Mouse (Mus musculus): ENCODE data around the gene Aebp2. TPM values are rescaled to one million over a fixed set of nuclear protein-coding genes. Genes with fewer than 3 reads are reported as not detected.
A peak's percentile ranks its signal among the peaks of the same experiment; 100 is the strongest.

The Aebp2 gene
- polyA plus RNA-seq, 1 experiment from 2014 or later = 29.6 TPM

DNA sequence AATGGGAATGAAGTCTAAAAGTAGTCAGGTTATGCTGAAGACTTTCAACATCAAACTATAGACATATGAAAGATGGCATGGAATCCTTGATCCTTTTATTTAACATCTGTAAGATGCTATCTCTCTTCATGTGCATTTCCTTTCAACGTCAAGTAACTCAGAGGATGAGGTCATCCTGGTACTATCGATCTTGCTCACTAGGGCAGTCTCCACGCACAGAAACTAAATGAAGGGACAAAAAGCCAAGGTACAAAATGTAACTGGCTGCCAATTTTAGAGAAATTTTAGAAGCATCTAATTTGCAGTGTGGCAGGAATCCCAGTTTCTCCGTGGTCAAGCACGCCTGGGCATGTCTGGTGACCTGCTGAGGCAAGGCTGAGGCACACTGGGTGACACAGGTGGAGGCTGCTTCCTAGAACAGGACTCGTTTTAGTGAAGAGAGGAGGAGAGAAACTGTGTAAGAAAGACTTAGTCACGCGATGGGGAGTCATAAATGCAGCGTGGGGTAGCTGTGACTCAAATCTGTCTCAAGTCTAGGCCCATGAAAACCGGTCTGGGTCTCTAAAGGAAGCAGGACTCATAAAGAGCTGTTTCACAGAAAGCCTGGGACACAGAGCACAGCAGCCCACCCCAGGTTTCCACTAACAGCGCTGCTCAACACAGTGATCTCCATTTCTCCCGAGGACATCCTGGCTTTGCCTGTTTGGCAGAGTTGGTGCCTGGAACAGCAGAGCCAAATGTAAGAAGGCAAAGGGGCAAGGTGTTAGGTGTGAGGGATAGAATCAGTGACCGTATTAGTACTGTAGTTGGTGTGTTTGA is 1.7 kb upstream of the Aebp2 start:
- H3K4me3 ChIP-seq (ENCODE audit: inconsistent target) = no peak overlapping the region
- H3K79me2 ChIP-seq (ENCODE audit: inconsistent target) = peaks cover 16% of the 10 kb centered on the region
- 77% methylated on average over 13 of the region's 13 CpGs for WGBS (ENCODE audit: missing documents)
- H3K27ac ChIP-seq = no peak overlapping the region; the same call in 1 of the 2 replicates
- H3K36me3 ChIP-seq (ENCODE audit: inconsistent target) = no peaks in the 10 kb centered on the region

DNA sequence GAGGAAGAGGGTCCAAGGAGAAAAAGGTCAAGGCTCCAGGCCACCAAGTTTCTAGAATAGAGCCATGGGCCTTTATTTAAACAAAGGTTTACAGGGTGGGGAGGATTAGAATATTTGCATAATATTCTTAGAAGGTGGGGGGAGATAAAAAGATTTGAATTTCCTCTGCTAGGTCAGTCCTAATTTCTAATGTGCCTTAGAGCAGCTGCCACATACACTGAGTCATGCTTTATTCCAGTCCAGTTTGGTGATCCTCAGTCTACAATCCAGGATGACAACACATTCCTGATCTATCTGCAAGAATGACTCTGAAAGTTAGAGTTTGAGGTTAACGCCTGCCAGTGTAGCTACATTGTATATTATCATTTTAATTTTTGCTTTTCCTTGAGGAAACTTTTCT is 841 bp upstream of the Aebp2 start:
- 100% methylated on average over 1 of the region's 1 CpGs for WGBS (ENCODE audit: missing documents)
- Histone ChIP-seq H3K36me3 (ENCODE audit: inconsistent target) (no peaks in the 10 kb centered on the region), H3K27ac (no peak overlapping the region), H3K79me2 (ENCODE audit: inconsistent target) (peaks cover 25% of the 10 kb centered on the region), H3K4me3 (ENCODE audit: inconsistent target) (no peak overlapping the region)

DNA sequence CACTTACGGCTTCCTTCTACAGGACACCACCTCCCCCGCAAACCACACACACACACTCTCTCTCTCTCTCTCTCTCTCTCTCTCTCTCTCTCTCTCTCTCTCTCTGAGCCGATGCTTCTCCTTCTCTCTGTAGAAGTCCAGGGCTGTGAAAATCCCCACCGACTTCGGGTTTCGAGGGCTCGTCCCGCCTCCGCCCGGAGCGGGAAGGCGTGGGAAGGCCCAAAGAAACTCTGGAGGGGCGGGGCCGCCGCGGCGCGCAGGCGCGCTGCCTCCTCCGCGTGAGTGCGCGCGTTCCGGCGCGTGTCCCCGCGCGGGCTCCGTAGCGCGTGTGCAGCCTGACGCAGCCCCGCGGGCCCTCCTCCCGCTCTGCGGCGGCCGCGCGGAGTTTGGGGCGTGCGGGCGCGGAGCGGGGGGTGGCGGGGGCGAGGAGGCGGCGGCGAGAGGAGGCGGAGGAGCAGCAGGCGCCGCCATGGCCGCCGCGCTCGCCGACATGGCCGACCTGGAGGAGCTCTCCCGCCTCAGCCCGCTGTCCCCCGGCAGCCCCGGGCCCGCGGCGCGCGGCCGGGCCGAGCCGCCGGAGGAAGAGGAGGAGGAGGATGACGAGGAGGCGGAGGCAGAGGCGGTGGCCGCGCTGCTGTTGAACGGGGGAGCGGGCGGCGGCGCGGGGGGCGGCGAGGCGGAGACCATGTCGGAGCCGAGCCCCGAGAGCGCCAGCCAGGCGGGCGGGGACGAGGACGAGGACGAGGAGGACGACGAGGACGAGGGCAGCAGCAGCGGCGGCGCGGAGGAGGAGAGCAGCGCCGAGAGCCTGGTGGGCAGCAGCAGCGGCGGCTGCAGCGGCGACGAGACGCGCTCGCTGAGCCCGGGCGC is 998 bp downstream of the Aebp2 start:
- peak overlapping the region; percentile 75 for H3K27ac ChIP-seq
- under 1% methylated on average over 70 of the region's 117 CpGs for WGBS (ENCODE audit: missing documents)
- peak overlapping the region; percentile 11 for H3K4me3 ChIP-seq (ENCODE audit: inconsistent target)
- H3K79me2 ChIP-seq (ENCODE audit: inconsistent target) = peaks cover 44% of the 10 kb centered on the region
- H3K36me3 ChIP-seq (ENCODE audit: inconsistent target) = no peaks in the 10 kb centered on the region

DNA sequence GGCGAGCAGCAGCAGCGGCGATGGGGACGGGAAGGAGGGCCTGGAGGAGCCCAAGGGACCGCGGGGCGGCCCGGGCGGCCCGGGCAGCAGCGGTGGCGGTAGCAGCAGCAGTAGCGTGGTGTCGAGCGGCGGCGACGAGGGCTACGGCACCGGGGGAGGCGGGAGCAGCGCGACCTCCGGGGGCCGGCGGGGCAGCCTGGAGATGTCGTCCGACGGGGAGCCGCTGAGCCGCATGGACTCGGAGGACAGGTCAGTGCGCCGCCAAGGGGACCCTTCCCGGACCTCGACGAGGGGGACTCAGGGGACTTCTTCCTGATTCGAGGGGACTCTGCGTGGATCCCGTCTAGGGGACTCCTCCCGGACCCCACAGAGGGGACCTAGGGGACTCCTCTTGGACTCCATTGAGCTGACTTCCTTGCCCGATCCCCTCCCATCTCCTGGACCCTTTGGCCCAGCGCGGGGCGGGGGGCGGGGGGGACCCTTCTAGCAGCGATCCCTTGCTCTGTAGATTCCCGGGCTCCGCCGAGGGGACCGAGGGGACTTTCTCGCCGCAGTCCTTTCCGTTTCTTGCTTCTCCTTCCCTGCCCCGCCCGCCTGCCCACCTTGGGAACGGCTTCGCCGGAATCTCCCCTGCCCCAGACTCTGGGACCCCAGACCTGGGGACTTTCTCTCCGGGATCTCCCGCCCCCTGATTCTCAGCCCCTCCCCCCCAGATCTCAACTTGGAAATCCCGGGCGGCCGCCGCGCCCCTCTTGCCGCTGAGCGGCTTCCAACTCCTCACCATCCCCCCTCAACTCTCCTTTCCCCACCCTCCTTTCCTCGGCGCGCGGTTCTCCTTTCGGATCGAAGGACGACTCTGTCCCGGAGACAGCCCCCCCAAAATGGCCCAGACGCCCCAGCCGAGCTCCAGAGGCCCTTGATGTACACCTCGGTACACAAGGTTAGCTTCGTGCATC is 1.9 kb downstream of the Aebp2 start:
- Histone ChIP-seq H3K27ac (peak overlapping the region; percentile 58), H3K79me2 (ENCODE audit: inconsistent target) (peaks cover 53% of the 10 kb centered on the region), H3K4me3 (ENCODE audit: inconsistent target) (peak overlapping the region; percentile 89), H3K36me3 (ENCODE audit: inconsistent target) (no peaks in the 10 kb centered on the region)
- WGBS (ENCODE audit: missing documents) = under 1% methylated on average over 79 of the region's 80 CpGs

DNA sequence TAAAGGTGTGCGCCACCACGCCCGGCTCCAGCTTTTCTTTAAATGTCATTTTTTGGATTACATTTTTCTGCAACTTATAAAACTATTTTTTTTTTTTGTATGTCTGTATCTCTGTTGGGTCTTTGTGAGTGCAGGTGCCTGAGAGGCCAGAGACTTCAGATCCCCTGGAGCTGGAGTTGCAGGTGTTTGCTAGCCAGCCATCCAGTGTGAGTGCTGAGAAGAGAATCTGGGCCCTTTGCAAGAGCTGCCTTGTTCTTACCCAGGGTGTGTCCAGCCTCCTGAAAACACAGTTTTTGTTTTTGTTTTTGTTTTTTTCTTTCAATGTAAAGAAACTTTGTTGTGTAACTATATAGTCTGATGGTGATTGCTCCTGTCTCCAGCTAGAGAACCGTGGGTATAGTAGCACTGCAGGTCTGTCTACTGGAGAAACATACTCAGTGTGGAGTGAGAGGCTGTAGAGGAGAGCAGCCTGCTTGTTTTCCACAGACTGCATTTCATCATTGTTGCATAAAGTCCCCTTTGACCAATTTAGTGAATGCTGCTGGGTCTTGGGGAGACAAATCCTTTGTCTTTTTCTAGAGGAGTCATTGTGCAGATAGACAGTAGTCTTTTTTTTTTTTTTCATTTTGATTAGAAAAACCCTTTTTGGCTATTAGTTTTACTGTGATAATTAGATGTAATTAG is 6.9 kb downstream of the Aebp2 start:
- WGBS (ENCODE audit: missing documents) = 60% methylated on average over 1 of the region's 4 CpGs
- no peak overlapping the region for H3K27ac ChIP-seq
- H3K4me3 ChIP-seq (ENCODE audit: inconsistent target) = no peak overlapping the region
- 0 out of 2 replicates have a peak, but pooled peaks cover 2% of the 10 kb centered on the region for H3K36me3 ChIP-seq (ENCODE audit: inconsistent target)
- peaks cover 100% of the 10 kb centered on the region for H3K79me2 ChIP-seq (ENCODE audit: inconsistent target)

DNA sequence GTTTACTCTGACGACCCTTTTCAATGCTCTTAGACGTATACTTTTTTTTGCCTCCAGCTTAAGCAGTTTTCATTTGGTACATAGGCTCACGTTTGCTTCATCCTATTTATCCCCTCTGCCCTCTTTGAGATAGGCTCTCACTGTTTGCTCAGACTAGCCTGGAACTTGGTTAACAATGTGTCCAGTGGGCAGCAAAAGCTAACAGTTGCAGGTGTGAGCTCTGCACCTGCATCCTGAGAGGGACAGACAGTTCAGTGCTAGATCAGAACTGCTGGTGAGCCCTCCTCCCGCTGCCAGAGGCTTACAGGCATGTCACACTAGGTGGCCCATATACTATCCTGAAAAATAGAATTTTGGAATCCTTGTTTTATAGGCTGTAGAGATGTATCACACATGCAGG is 7.8 kb downstream of the Aebp2 start:
- H3K36me3 ChIP-seq (ENCODE audit: inconsistent target) = 0 out of 2 replicates have a peak, but pooled peaks cover 6% of the 10 kb centered on the region
- WGBS (ENCODE audit: missing documents) = 89% methylated on average over 4 of the region's 4 CpGs
- H3K27ac ChIP-seq = no peak overlapping the region
- peaks cover 98% of the 10 kb centered on the region for H3K79me2 ChIP-seq (ENCODE audit: inconsistent target)
- no peak overlapping the region for H3K4me3 ChIP-seq (ENCODE audit: inconsistent target)

DNA sequence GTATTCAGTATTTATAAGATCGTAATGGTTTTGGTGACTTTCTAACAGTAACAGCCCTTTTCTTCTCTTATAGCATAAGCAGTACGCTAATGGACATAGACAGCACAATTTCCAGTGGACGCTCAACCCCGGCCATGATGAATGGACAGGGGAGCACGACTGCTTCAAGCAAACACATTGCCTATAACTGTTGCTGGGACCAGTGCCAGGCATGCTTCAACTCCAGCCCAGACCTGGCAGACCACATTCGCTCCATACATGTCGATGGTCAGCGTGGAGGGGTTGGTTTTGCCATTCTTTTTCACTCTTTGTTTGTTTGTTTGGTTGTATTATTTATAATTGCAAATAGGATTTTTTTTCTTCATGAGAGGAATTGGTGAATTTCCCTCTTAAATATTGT is 11.2 kb downstream of the Aebp2 start:
- no peak overlapping the region for H3K4me3 ChIP-seq (ENCODE audit: inconsistent target)
- whole genome bisulfite sequencing (ENCODE audit: missing documents) = 95% methylated on average over 8 of the region's 8 CpGs
- H3K36me3 ChIP-seq (ENCODE audit: inconsistent target) = peaks cover 22% of the 10 kb centered on the region
- no peak overlapping the region for H3K27ac ChIP-seq
- peaks cover 72% of the 10 kb centered on the region for H3K79me2 ChIP-seq (ENCODE audit: inconsistent target)

DNA sequence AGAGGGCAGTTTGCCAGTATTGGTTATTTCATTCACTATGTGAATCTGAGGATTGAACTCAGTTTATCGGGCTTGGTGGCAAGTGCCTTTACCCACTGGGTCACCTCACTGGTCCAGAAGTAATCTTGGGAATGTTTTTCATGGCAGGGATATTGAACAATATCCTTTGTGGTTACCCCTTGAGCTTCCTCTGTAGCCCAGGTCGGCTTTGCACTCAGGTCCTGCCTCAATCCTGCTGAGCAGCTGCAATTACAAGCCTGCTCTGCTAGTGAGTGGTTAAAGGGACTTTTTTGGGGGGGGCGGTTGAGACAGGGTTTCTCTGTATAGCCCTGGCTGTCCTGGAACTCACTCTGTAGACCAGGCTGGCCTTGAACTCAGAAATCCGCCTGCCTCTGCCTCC is 13.8 kb downstream of the Aebp2 start:
- Histone ChIP-seq H3K79me2 (ENCODE audit: inconsistent target) (peaks cover 53% of the 10 kb centered on the region), H3K27ac (no peak overlapping the region), H3K36me3 (ENCODE audit: inconsistent target) (peaks cover 38% of the 10 kb centered on the region), H3K4me3 (ENCODE audit: inconsistent target) (no peak overlapping the region)
- 60% methylated on average over 4 of the region's 4 CpGs for WGBS (ENCODE audit: missing documents)

DNA sequence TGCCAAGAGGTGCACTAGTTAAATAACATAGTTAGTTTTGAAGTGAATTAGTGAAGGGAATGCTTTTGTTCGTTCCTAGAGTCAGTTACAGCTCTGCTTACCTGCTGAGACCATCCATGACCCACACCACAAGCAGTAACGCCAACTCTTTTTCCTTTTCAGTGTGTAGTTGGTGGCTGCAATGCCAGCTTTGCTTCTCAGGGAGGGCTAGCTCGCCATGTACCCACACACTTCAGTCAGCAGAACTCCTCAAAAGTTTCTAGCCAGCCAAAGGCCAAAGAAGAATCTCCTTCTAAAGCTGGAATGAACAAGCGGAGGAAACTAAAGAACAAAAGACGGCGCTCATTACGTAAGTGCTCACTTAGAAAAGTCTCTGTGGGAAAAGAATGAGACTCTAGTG is 19.5 kb downstream of the Aebp2 start:
- H3K4me3 ChIP-seq (ENCODE audit: inconsistent target) = no peak overlapping the region
- H3K27ac ChIP-seq = no peak overlapping the region
- H3K79me2 ChIP-seq (ENCODE audit: inconsistent target) = peaks cover 12% of the 10 kb centered on the region; the same call in 1 of the 2 replicates
- peaks cover 65% of the 10 kb centered on the region for H3K36me3 ChIP-seq (ENCODE audit: inconsistent target)
- WGBS (ENCODE audit: missing documents) = 96% methylated on average over 7 of the region's 7 CpGs

DNA sequence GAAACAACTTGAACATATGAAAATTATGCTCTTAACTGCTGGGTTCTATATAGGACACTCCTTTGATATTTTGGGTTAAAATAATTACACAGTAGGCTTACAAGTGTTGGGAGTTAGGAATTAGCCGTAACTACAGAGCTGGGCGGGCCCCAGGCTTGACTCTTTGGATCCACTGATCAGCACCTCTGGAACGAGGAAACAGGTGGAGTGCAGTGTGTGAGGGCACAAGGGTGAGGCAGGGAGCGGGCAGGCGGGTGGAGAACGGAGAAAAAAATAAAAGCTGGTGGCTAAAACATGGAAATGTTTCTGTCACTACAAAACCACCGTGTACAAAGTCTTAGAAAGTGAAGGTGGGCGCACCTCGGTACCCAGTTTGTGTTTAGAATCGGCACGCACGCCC is 20.2 kb downstream of the Aebp2 start:
- peaks cover 12% of the 10 kb centered on the region; the same call in 1 of the 2 replicates for H3K79me2 ChIP-seq (ENCODE audit: inconsistent target)
- H3K27ac ChIP-seq = no peak overlapping the region
- H3K36me3 ChIP-seq (ENCODE audit: inconsistent target) = peaks cover 63% of the 10 kb centered on the region
- H3K4me3 ChIP-seq (ENCODE audit: inconsistent target) = no peak overlapping the region
- WGBS (ENCODE audit: missing documents) = 96% methylated on average over 11 of the region's 12 CpGs

DNA sequence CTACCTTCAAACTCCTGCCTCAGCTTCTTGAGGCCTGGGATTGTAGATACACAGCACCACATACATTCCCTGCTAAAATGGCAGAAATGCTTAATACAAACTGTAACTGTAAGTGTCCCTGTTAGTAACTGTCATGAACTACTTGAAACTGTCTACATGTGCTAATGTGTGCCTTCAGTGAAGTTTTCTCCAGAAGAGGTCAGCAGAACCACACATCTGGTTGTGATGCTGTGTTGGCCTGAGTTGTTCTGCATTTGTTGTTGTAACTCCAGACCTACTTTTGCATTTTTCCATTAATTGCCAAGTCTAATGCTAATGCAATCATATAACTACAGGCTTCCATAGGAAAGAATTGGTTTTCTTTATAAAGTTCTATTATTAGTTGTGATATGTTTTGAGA is 23.5 kb downstream of the Aebp2 start:
- peaks cover 4% of the 10 kb centered on the region; the same call in 1 of the 2 replicates for H3K79me2 ChIP-seq (ENCODE audit: inconsistent target)
- peaks cover 50% of the 10 kb centered on the region for H3K36me3 ChIP-seq (ENCODE audit: inconsistent target)
- H3K27ac ChIP-seq = no peak overlapping the region
- no peak overlapping the region for H3K4me3 ChIP-seq (ENCODE audit: inconsistent target)

DNA sequence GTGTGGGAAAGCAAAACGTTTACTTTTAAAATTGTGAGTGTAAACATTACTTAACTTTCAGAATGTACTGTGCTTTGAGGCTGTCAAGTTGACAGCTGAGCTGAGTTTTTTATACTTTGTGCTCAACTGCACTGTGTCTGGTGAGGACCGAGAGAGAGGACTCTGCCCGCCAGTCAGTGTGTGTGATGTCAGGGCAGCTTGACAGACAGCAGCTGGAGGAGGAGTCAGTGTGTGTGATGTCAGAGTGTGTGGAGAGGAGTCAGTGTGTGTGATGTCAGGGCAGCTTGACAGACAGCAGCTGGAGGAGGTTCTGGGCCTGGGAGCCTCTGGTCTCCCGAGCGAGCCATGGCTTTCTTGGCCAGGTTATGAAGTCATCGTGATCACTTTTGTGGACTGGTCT is 24.4 kb downstream of the Aebp2 start:
- 91% methylated on average over 5 of the region's 6 CpGs for WGBS (ENCODE audit: missing documents)
- Histone ChIP-seq H3K36me3 (ENCODE audit: inconsistent target) (peaks cover 47% of the 10 kb centered on the region), H3K4me3 (ENCODE audit: inconsistent target) (no peak overlapping the region), H3K79me2 (ENCODE audit: inconsistent target) (peaks cover 1% of the 10 kb centered on the region; the same call in 1 of the 2 replicates), H3K27ac (no peak overlapping the region)

DNA sequence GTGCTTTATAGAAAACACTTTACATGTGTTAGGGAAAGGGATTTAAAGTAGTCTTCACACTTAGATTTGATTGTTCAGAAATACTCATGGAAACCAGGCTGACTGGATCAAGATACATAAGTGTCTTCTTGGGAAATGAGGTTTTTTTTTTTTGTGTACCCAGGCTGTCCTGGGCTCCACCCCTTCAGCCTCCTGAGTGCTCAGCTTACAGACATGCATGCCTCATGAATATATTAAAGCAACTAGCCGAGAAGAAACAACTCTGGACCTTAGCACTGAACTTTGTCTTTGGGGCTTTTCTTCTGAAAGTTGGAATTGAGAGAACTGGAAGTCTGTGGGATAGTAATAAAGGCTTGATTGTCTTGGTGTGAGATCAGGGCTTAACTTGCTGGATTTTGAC is 27.3 kb downstream of the Aebp2 start:
- Histone ChIP-seq H3K4me3 (ENCODE audit: inconsistent target) (no peak overlapping the region), H3K79me2 (ENCODE audit: inconsistent target) (no peaks in the 10 kb centered on the region), H3K27ac (no peak overlapping the region), H3K36me3 (ENCODE audit: inconsistent target) (peaks cover 43% of the 10 kb centered on the region)
- WGBS (ENCODE audit: missing documents) = 77% methylated on average over 1 of the region's 1 CpGs

DNA sequence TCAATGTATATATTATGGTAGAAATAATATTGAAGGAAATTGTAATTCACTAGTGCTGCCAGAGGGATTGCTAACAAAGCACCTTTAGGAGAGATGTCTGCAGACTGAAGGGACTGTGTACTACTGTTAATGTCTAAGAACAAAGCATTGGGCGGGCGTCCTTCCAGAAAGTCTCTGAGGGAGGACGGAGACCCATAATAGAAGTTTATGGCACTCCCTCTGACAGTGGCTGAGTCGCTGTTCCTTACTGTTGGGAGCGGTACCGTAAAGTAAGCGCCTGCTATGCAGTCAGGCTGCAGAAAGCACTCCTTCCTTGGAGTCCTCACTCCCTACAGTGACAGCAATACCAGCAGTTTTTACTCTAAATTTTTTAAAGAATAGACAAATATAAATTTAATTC is 29.5 kb downstream of the Aebp2 start:
- Histone ChIP-seq H3K36me3 (ENCODE audit: inconsistent target) (peaks cover 36% of the 10 kb centered on the region), H3K79me2 (ENCODE audit: inconsistent target) (no peaks in the 10 kb centered on the region), H3K4me3 (ENCODE audit: inconsistent target) (no peak overlapping the region), H3K27ac (no peak overlapping the region)
- 95% methylated on average over 7 of the region's 7 CpGs for WGBS (ENCODE audit: missing documents)

Measured in macrophage (primary cell).